Mouse (Mus musculus) lung, embryonic 16.5 days (tissue): Measurements from ENCODE around the gene Hydin. TPM values are rescaled to one million over a fixed set of nuclear protein-coding genes. Genes with fewer than 3 reads are reported as not detected.

Experiments used
- ATAC-seq: fragments of 200-750 bp; cut with Nextera tagmentation; 2 replicates; pipeline ENCODE4 v1.8.0; 2017; ENCODE audit warnings: low read depth, mild to moderate bottlenecking, moderate library complexity
- H3K27ac ChIP-seq: fragments of 300-500 bp; sonication (generic); 2 replicates; pipeline ENCODE4 v1.5.1; 2014; ENCODE audit warnings: mild to moderate bottlenecking, control low read depth, low read length
- H3K27me3 ChIP-seq: fragments of 300-500 bp; sonication (generic); 2 replicates; pipeline ENCODE4 v1.6.1; 2014; ENCODE audit warnings: low read depth, low read length, mixed read lengths; ENCODE audit not compliant: control insufficient read depth, insufficient read depth
- H3K36me3 ChIP-seq: fragments of 300-500 bp; sonication (generic); 2 replicates; pipeline ENCODE4 v1.6.1; 2014; ENCODE audit warnings: low read length; ENCODE audit not compliant: control insufficient read depth, insufficient read depth
- H3K4me1 ChIP-seq: fragments of 300-500 bp; sonication (generic); replicated peaks from 2 replicates; pipeline ENCODE4 v1.6.1; 2014; ENCODE audit warnings: low read length, mixed read lengths; ENCODE audit not compliant: control insufficient read depth, insufficient read depth
- H3K4me2 ChIP-seq: fragments of 300-500 bp; sonication (generic); 2 replicates; pipeline ENCODE4 v1.6.1; 2014; ENCODE audit warnings: low read depth, low read length, control low read depth
- H3K4me3 ChIP-seq: fragments of 300-500 bp; sonication (generic); 2 replicates; pipeline ENCODE4 v1.5.1; 2014; ENCODE audit warnings: mild to moderate bottlenecking, low read length, control low read depth
- H3K9ac ChIP-seq: fragments of 300-500 bp; sonication (generic); 2 replicates; pipeline ENCODE4 v1.6.1; 2014; ENCODE audit warnings: low read length, control low read depth
- H3K9me3 ChIP-seq: fragments of 300-500 bp; sonication (generic); 2 replicates; pipeline ENCODE4 v1.6.1; 2016; ENCODE audit warnings: low read length; ENCODE audit not compliant: control insufficient read depth
- WGBS: fragments of 180-500 bp; shearing (Covaris S2); extraction: QIAGEN DNeasy Blood & Tissue Kit; methylation state at CpG from one replicate; pipeline ENCODE4 v1.1.7; 2014; 5-methylcytosine and 5-hydroxymethylcytosine counted together
- polyA plus RNA-seq: library from polyadenylated mRNA; unstranded; fragments of >200 nt; fragmentation: Nextera tagmentation; extraction: Ambion mirVana; gene quantifications from 2 replicates; pipeline ENCODE4 v1.2.1, GENCODE M21; 2015

Hydin gene
- polyA plus RNA-seq, 1 experiment from 2014 or later: 0.79 TPM

DNA sequence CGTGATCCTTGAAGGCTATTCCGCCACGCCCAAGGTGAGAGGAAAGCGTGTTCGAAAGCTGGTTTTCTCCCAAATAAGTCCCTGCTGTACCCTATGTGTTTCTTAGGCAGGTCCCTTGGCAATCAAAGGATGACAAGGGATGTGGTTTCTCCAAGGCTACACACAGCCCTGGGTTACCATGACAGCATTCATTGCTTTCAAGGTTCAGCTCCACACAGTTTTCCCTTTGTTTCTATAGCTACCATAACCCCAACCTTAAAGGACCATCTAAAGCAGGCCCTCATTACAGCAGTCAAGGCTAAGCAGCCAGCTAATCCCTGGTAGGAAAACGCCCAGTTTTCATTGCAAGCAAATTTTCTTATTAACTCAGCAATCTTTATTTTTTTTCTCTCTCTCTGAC, 183.7 kb downstream of the Hydin start:
- Histone ChIP-seq H3K4me2 (no peak overlapping the region), H3K9ac (no peak overlapping the region), H3K36me3 (no peaks in the 10 kb centered on the region), H3K9me3 (no peaks in the 10 kb centered on the region), H3K4me1 (no peaks in the 10 kb centered on the region), H3K27ac (no peak overlapping the region), H3K4me3 (no peak overlapping the region), H3K27me3 (no peaks in the 10 kb centered on the region)
- no peak for ATAC-seq
- 87% methylated on average over 6 of the region's 6 CpGs for WGBS

DNA sequence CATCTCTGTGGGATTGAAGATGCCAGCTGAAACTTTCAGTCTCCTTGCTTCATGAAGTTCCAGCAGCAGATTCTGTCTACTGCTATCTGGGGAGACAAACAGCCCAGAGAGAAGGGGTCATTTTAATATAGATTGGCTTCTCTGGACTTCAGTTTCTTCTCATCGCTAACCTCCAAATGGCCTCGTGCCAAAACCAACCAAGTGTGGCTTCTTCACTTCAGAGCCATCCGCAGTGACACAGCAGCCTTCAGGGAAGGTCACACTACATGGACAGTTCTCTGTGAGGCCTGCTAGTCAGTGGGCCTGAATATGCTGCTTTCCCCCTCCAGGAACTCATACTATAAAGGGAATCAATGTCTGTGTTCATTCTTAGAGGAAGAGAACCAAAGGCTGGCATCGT, 187.7 kb downstream of the Hydin start:
- Histone ChIP-seq H3K4me1 (no peaks in the 10 kb centered on the region), H3K9me3 (no peaks in the 10 kb centered on the region), H3K27ac (no peak overlapping the region), H3K36me3 (no peaks in the 10 kb centered on the region), H3K9ac (no peak overlapping the region), H3K27me3 (no peaks in the 10 kb centered on the region), H3K4me3 (no peak overlapping the region), H3K4me2 (no peak overlapping the region)
- 68% methylated on average over 4 of the region's 4 CpGs for WGBS
- ATAC-seq: no peak

DNA sequence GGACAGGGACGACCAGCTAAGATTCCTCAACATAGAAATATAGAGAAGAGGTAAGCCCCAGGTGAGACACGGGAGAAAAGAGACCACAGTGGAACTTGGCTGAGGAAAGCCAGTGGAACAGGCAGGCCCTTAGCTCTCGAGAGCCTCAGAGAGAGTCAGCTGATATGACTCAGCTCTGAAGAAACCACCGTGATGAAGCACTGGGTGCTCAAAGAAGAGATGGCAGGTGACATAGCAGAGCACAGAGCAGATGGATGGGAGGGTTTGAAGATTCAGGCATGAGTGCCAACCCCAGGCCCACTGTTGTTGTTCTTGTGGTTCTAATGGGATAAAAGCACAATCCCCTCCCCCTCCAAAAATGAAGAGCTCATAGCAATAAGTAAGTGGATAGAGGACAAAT, 190.6 kb downstream of the Hydin start:
- no peak overlapping the region for H3K9ac ChIP-seq
- no peaks in the 10 kb centered on the region for H3K4me1 ChIP-seq
- H3K4me3 ChIP-seq: no peak overlapping the region
- WGBS: 69% methylated on average over 4 of the region's 4 CpGs
- H3K36me3 ChIP-seq: no peaks in the 10 kb centered on the region
- H3K27ac ChIP-seq: no peak overlapping the region
- no peaks in the 10 kb centered on the region for H3K9me3 ChIP-seq
- no peak for ATAC-seq
- no peak overlapping the region for H3K4me2 ChIP-seq
- no peaks in the 10 kb centered on the region for H3K27me3 ChIP-seq

DNA sequence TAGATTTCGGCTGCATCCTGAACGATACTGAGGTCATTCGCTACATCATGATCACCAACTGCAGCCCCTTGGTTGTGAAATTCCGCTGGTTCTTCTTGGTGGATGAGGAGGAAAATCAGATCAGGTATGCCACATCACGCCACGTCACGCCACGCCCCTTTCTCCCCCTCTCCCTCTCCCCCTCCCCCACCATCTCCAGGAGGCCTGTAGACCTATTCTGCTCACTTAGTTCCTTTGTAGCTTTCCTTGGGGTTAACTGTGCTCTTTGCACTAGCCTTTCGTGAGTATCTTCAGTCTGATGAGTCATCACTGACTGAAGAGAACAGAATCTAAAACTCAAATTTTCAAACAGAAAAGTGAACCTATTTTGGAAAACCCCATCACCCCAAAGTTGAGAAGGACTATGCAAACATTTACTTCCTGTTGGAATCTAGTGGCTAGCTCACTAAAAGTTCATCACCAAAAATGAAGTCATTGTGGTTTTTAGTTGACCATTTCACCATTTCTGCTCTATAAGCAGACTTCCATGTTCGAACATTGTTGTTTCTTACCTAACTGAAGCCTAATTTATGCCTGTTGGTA, 195.9 kb downstream of the Hydin start:
- ATAC-seq: no peak
- 81% methylated on average over 10 of the region's 10 CpGs for WGBS

DNA sequence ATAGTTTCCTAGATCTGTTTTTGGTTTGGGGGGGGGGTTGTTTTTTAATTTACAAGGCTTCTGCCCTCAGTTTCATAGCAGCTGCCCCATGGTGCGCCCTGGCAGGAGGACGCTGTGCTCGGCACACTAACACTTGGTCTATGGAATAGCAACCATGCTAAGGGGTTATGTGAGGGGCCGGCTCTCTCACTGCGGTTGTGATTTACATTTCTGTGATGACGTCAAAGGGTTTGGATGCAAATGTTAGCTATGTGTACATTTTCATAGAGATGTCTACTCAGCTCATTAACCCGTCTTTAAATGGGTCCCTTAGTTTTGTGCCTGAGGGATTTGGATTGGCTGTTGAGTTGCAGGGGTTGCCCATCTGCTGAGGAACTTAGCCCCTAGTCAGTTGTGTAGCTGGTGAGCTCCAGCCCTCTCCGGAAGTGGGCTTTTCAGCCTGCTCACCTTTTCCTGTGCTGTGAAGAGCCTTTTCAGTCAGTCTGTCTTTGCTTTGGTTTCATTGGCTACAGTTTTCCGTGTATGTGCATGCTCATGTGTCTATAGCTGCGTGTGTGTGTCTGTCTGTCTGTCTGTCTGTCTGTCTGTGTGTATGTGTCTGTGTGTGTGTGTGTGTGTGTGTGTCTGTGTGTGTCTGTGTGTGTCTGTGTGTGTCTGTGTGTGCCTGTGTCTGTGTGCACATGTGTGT, 197.1 kb downstream of the Hydin start:
- ATAC-seq: no peak
- no peak overlapping the region for H3K4me3 ChIP-seq
- no peaks in the 10 kb centered on the region for H3K9me3 ChIP-seq
- H3K36me3 ChIP-seq: no peaks in the 10 kb centered on the region
- 74% methylated on average over 10 of the region's 10 CpGs for WGBS
- H3K4me1 ChIP-seq: no peaks in the 10 kb centered on the region
- H3K27me3 ChIP-seq: no peaks in the 10 kb centered on the region
- H3K27ac ChIP-seq: no peak overlapping the region
- no peak overlapping the region for H3K9ac ChIP-seq
- H3K4me2 ChIP-seq: no peak overlapping the region

More for the DNA sequence above, 195.9 kb downstream of the Hydin start:
- Histone ChIP-seq H3K4me2 (no peak overlapping the region), H3K36me3 (no peaks in the 10 kb centered on the region), H3K4me3 (no peak overlapping the region), H3K4me1 (no peaks in the 10 kb centered on the region), H3K9ac (no peak overlapping the region), H3K27me3 (no peaks in the 10 kb centered on the region), H3K27ac (no peak overlapping the region), H3K9me3 (no peaks in the 10 kb centered on the region)

DNA sequence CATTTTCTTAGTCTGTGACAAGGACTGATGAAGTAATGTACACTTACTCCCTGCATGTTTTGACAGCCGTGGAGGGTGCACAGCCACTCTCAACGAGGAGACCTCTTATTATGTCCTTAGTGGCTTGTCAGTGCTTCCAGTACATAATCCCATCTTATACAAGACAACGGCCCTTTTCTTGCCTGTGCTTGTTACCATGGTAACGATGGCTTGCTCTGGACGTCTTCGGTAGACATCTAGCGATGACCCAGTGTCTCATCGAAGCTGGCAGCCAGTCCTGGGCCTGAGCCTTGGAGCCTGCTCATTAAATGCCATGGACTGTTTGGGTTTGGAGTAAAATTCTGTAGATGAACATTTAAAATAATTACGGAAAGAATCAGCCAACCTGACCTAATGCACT, 198.8 kb downstream of the Hydin start:
- Histone ChIP-seq H3K4me3 (no peak overlapping the region), H3K36me3 (no peaks in the 10 kb centered on the region), H3K4me1 (no peaks in the 10 kb centered on the region), H3K27ac (no peak overlapping the region), H3K9me3 (no peaks in the 10 kb centered on the region), H3K4me2 (no peak overlapping the region), H3K9ac (no peak overlapping the region), H3K27me3 (no peaks in the 10 kb centered on the region)
- ATAC-seq: no peak
- 61% methylated on average over 9 of the region's 9 CpGs for WGBS

DNA sequence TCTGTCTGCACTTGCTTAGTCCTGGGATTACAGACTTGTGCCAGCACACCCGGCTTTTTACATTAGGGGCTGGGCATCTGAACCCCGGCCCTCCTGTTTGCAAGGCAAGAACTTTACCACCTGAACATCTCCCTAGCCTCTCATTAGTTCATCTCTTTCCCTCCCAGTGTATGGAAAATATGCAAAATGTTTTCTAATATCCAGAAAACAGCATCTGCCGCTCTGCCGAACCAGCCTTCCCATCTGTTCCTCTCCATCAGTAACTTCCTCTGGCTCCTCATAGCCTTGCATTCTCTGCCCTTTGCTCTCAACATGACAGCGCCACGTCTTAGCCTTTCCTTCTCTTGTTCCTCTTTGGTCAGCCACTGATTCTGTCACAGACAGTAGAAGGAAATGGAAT, 210.5 kb downstream of the Hydin start:
- 76% methylated on average over 6 of the region's 6 CpGs for WGBS

DNA sequence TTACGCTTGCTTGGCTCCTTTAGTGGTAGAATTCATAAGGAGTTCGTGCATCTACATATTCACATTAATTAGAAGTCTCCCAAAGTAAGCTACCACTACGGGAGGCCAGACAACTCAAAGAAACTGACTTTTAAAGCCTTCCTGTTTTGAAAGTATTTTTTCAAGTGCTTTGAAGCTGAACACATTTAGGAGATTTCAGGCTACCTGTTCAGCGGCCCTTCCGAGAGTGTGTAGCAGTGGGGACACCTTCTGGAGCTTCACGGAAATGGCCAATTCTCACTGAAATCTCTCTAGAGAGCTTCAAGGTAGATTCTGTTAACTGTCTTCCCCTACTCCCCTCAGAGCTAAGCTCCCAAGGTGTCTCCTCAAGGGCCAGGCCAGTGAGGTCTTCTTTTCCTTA, 211.8 kb downstream of the Hydin start:
- WGBS: 33% methylated on average over 6 of the region's 6 CpGs
- no peak overlapping the region for H3K27ac ChIP-seq
- ATAC-seq: no peak

More for the DNA sequence above, 210.5 kb downstream of the Hydin start:
- Histone ChIP-seq H3K27me3 (no peaks in the 10 kb centered on the region), H3K4me2 (no peak overlapping the region), H3K36me3 (no peaks in the 10 kb centered on the region), H3K9me3 (no peaks in the 10 kb centered on the region), H3K4me3 (no peak overlapping the region), H3K27ac (no peak overlapping the region), H3K9ac (no peak overlapping the region), H3K4me1 (no peaks in the 10 kb centered on the region)
- no peak for ATAC-seq

DNA sequence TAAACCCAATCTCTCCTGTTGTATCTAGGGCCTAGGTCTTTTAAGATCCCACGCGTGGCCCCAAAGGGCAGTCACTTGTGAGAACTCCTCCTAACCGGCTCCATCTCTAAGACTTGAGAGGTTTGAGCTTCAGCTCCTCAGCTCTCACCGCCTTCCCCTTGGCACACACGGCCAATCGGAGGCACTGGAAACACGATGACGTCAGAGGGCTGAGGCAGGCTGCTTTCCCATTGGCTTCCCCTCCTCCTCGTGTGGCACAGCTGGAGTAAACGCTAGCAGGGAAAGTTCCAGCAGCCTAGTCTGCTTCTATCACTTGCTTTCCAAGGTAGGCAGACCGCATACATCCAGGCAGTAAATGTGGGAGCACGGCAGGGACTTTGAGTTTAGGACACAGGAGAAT, 212.6 kb downstream of the Hydin start:
- H3K27me3 ChIP-seq: no peaks in the 10 kb centered on the region
- H3K4me1 ChIP-seq: no peaks in the 10 kb centered on the region
- no peak overlapping the region for H3K4me3 ChIP-seq
- no peaks in the 10 kb centered on the region for H3K9me3 ChIP-seq
- H3K9ac ChIP-seq: no peak overlapping the region
- WGBS: 61% methylated on average over 12 of the region's 12 CpGs
- no peak for ATAC-seq
- no peaks in the 10 kb centered on the region for H3K36me3 ChIP-seq
- H3K4me2 ChIP-seq: no peak overlapping the region
- H3K27ac ChIP-seq: no peak overlapping the region

More for the DNA sequence above, 211.8 kb downstream of the Hydin start:
- Histone ChIP-seq H3K4me1 (no peaks in the 10 kb centered on the region), H3K36me3 (no peaks in the 10 kb centered on the region), H3K9ac (no peak overlapping the region), H3K27me3 (no peaks in the 10 kb centered on the region), H3K4me2 (no peak overlapping the region), H3K9me3 (no peaks in the 10 kb centered on the region), H3K4me3 (no peak overlapping the region)
